Mouse (Mus musculus) E14TG2a.4 (cell line): ENCODE results near the gene Prorsd1.

ENCODE experiments used
- H3K27me3 ChIP-seq: 2 replicates; pipeline ENCODE4 v1.6.1; 2014; ENCODE audit warnings: low read length, control low read depth; ENCODE audit not compliant: insufficient read depth
- H3K36me3 ChIP-seq: 2 replicates; pipeline ENCODE4 v1.6.1; 2014; ENCODE audit warnings: low read length, control low read depth; ENCODE audit not compliant: insufficient read depth
- H3K4me1 ChIP-seq: replicated peaks from 2 replicates; pipeline ENCODE4 v1.6.1; 2014; ENCODE audit warnings: low read depth, low read length, control low read depth
- H3K4me3 ChIP-seq: replicated peaks from 2 replicates; pipeline ENCODE4 v1.5.1; 2014; ENCODE audit warnings: mild to moderate bottlenecking, low read length
- H3K9me3 ChIP-seq: 2 replicates; pipeline ENCODE4 v1.6.1; 2014; ENCODE audit warnings: low read length, control low read depth
- CTCF ChIP-seq: conservative IDR thresholded peaks from 2 replicates; pipeline ENCODE4 v1.5.1; 2014; ENCODE audit warnings: low read length
- NANOG ChIP-seq: IDR thresholded peaks from 2 replicates; pipeline ENCODE4 v1.6.1; 2014; ENCODE audit warnings: borderline replicate concordance, low read length, mixed read lengths
- POU5F1 ChIP-seq: IDR thresholded peaks from 2 replicates; pipeline ENCODE4 v1.6.1; 2014; ENCODE audit warnings: low read length, borderline replicate concordance

The Prorsd1 gene

GRCm38 (mm10) chr11:29514682-29515412, at the start of gene Prorsd1:
Gene Prorsd1 (minus strand): TSS chr11:29515033.
- H3K4me1 ChIP-seq, result peaks cover 18% of the 10 kb centered on the region
- H3K36me3 ChIP-seq, result peaks cover 30% of the 10 kb centered on the region
- peak within 1 kb of the TSS; percentile 88 for H3K4me3 ChIP-seq
- no peaks in the 10 kb centered on the region for H3K9me3 ChIP-seq
- H3K27me3 ChIP-seq, result no peaks in the 10 kb centered on the region
- TF ChIP-seq CTCF, result no peak
- no peak for TF ChIP-seq NANOG
- no peak for TF ChIP-seq POU5F1

GRCm38 (mm10) chr11:29563406-29563805, 48.6 kb upstream of the Prorsd1 start:
- Histone ChIP-seq H3K27me3 (no peaks in the 10 kb centered on the region), H3K9me3 (peaks cover under 1% of the 10 kb centered on the region; the same call in 1 of the 2 replicates), H3K36me3 (no peaks in the 10 kb centered on the region), H3K4me1 (no peaks in the 10 kb centered on the region), H3K4me3 (no peak overlapping the region)
- TF ChIP-seq CTCF (no peak), NANOG (no peak), POU5F1 (no peak)

GRCm38 (mm10) chr11:29560990-29561389, 46.2 kb upstream of the Prorsd1 start:
- H3K27me3 ChIP-seq, result no peaks in the 10 kb centered on the region
- TF ChIP-seq POU5F1 (no peak), NANOG (no peak)
- H3K4me3 ChIP-seq, result no peak overlapping the region
- no peaks in the 10 kb centered on the region for H3K4me1 ChIP-seq
- H3K9me3 ChIP-seq, result no peaks in the 10 kb centered on the region
- no peaks in the 10 kb centered on the region for H3K36me3 ChIP-seq

- no peaks in the 10 kb centered on the region for H3K27me3 ChIP-seq
- TF ChIP-seq CTCF, result no peak
- H3K4me3 ChIP-seq, result no peak overlapping the region
- H3K9me3 ChIP-seq, result no peaks in the 10 kb centered on the region
- H3K36me3 ChIP-seq, result no peaks in the 10 kb centered on the region
- H3K4me1 ChIP-seq, result no peaks in the 10 kb centered on the region
These were observed 45.6 kb upstream of the Prorsd1 start for GRCm38 (mm10) chr11:29560452-29560851.

GRCm38 (mm10) chr11:29549425-29549778, 34.6 kb upstream of the Prorsd1 start:
- TF ChIP-seq NANOG (no peak), POU5F1 (no peak), CTCF (no peak)
- H3K9me3 ChIP-seq, result no peaks in the 10 kb centered on the region
- peaks cover 20% of the 10 kb centered on the region for H3K4me1 ChIP-seq

GRCm38 (mm10) chr11:29548504-29549424, 33.9 kb upstream of the Prorsd1 start:
- Histone ChIP-seq H3K4me3 (peak overlapping the region; percentile 98), H3K4me1 (peaks cover 26% of the 10 kb centered on the region), H3K9me3 (no peaks in the 10 kb centered on the region), H3K27me3 (no peaks in the 10 kb centered on the region), H3K36me3 (peaks cover 37% of the 10 kb centered on the region)
- TF ChIP-seq POU5F1 (no peak), CTCF (no peak), NANOG (no peak)

More at GRCm38 (mm10) chr11:29549425-29549778, 34.6 kb upstream of the Prorsd1 start:
- peaks cover 31% of the 10 kb centered on the region for H3K36me3 ChIP-seq
- peak overlapping the region; percentile 98; the same call in 1 of the 2 replicates for H3K4me3 ChIP-seq
- no peaks in the 10 kb centered on the region for H3K27me3 ChIP-seq

GRCm38 (mm10) chr11:29547752-29548503, 33.1 kb upstream of the Prorsd1 start, which contains the start of the genes Clhc1 and Rps27a:
Gene Clhc1 (plus strand): TSS chr11:29547950.
Gene Rps27a (minus strand): TSS chr11:29548109.
- no peak for TF ChIP-seq NANOG
- no peak for TF ChIP-seq CTCF
- no peak for TF ChIP-seq POU5F1
- Histone ChIP-seq H3K4me3 (peak within 1 kb of the TSS; percentile 98), H3K27me3 (no peaks in the 10 kb centered on the region), H3K9me3 (no peaks in the 10 kb centered on the region), H3K36me3 (peaks cover 44% of the 10 kb centered on the region), H3K4me1 (peaks cover 27% of the 10 kb centered on the region)

- Histone ChIP-seq H3K27me3 (no peaks in the 10 kb centered on the region), H3K4me3 (peak overlapping the region; percentile 98), H3K36me3 (peaks cover 49% of the 10 kb centered on the region), H3K4me1 (peaks cover 29% of the 10 kb centered on the region), H3K9me3 (no peaks in the 10 kb centered on the region)
- TF ChIP-seq CTCF (no peak), NANOG (no peak), POU5F1 (no peak)
These were observed 32.5 kb upstream of the Prorsd1 start for GRCm38 (mm10) chr11:29547249-29547751.
